ENCODE assay signal across 7 mouse cellular contexts in the genomic region with DNA sequence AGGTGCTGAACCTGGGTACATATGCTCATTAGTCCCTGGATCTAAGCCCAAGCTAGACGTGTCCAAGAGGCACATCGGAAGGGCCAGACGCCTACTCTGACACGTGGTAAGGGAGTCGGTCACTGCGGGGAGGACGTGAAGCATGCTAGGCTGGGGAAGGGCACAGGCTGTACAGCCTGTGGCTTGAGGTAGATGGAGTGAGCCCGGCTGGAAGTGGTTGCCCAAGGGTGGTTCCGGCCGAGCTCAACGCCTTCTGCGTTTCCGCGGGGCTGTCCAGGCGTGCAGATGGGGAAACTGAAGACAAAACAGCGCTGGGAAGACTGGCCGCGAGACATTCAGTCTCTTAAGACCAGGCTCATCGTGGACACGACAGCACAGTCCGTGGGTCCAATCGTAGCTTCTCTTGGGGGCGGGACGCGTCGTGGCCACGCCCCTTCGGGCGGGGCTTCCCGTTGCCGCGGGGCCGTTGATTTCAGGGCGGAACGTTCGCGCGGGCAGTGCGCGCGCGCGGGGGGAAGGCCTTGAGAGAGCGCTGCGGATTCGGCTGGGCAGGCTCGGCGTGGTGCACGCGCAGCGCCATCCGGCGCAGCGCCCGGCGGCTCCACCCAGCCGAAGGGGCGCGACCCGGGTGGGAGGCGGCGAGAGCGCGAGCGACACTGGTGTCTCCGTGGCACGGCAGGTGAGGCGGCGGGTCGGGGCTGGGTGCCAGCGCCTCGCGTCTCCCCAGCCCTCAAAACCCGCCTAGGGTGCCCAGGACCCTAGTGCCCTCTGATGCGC. TPM values are rescaled to one million over a fixed set of nuclear protein-coding genes. Genes with fewer than 3 reads are reported as not detected.
A peak's percentile ranks its signal among the peaks of the same experiment; 100 is the strongest.
DNase-seq lines count a peak whose midpoint lies in the region; ATAC-seq and TF ChIP-seq lines count a peak whose summit lies in the region.

No protein-coding gene starts in this region.

- intact Hi-C loops in heart, adult 2 months (cut with DNase I), result loop anchor here (2.0 kb wide), 1 partner anchor 48 kb away; a partner anchor contains a TSS

- DNase-seq in adrenal gland, postnatal 25 days, result peak; percentile 98
- DNase-seq in heart, adult 2 months, result peak; percentile 98 to 99
- peak; percentile 96 to 99 for DNase-seq in kidney, adult 8-10 months
- peak; percentile 94 to 97 for DNase-seq in spleen, postnatal 10 days (ENCODE audit: low spot score in 2 of 2)

- H3K9ac ChIP-seq in embryonic facial prominence, embryonic 12.5 days, result peak overlapping the region; percentile 85
- H3K9ac ChIP-seq in heart, adult 2 months (ENCODE audit: low read depth, low read length), result peak overlapping the region; percentile 88
- H3K9ac ChIP-seq in limb, embryonic 13.5 days, result peak overlapping the region; percentile 88
- peak overlapping the region; percentile 89 for H3K9ac ChIP-seq in midbrain, embryonic 16.5 days (ENCODE audit: low read depth, low read length)

- TF ChIP-seq CTCF in heart, adult 2 months (IDR thresholded peaks at IDR 0.05), result no peak

- peak overlapping the region; percentile 30; the same call in 1 of the 2 replicates for H3K27ac ChIP-seq in embryonic facial prominence, embryonic 12.5 days
- peak overlapping the region; percentile 86 for H3K27ac ChIP-seq in heart, adult 2 months
- no peak overlapping the region; the same call in 1 of the 2 replicates for H3K27ac ChIP-seq in limb, embryonic 13.5 days
- H3K27ac ChIP-seq in midbrain, embryonic 16.5 days (ENCODE audit: low read length), result peak overlapping the region; percentile 47; the same call in 1 of the 2 replicates

- H3K79me2 ChIP-seq in heart, adult 2 months (replicated peaks; ENCODE audit: control insufficient read depth, insufficient read depth, low read length), result no peaks in the 10 kb centered on the region

- H3K27me3 ChIP-seq in embryonic facial prominence, embryonic 12.5 days, result no peaks in the 10 kb centered on the region
- H3K27me3 ChIP-seq in heart, adult 2 months (ENCODE audit: control insufficient read depth, insufficient read depth, low read length), result no peaks in the 10 kb centered on the region
- H3K27me3 ChIP-seq in limb, embryonic 13.5 days, result 0 out of 2 replicates have a peak, but pooled peaks cover 9% of the 10 kb centered on the region
- H3K27me3 ChIP-seq in midbrain, embryonic 16.5 days (ENCODE audit: control insufficient read depth, insufficient read depth, low read depth, low read length), result no peaks in the 10 kb centered on the region

- no peaks in the 10 kb centered on the region for H3K36me3 ChIP-seq in embryonic facial prominence, embryonic 12.5 days
- no peaks in the 10 kb centered on the region for H3K36me3 ChIP-seq in heart, adult 2 months (ENCODE audit: control insufficient read depth, insufficient read depth, low read length)
- no peaks in the 10 kb centered on the region for H3K36me3 ChIP-seq in limb, embryonic 13.5 days
- no peaks in the 10 kb centered on the region for H3K36me3 ChIP-seq in midbrain, embryonic 16.5 days (ENCODE audit: control insufficient read depth, insufficient read depth, low read length)

- WGBS in embryonic facial prominence, embryonic 12.5 days, result under 1% methylated on average over 69 of the region's 75 CpGs
- WGBS in heart, adult 2 months, result under 1% methylated on average over 75 of the region's 75 CpGs
- under 1% methylated on average over 68 of the region's 75 CpGs for WGBS in limb, embryonic 13.5 days
- WGBS in midbrain, embryonic 16.5 days, result under 1% methylated on average over 75 of the region's 75 CpGs

- H3K4me1 ChIP-seq in embryonic facial prominence, embryonic 12.5 days, result peaks cover 18% of the 10 kb centered on the region
- peaks cover 11% of the 10 kb centered on the region for H3K4me1 ChIP-seq in heart, adult 2 months (ENCODE audit: control insufficient read depth, insufficient read depth, low read length)
- H3K4me1 ChIP-seq in limb, embryonic 13.5 days, result peaks cover 41% of the 10 kb centered on the region
- peaks cover 19% of the 10 kb centered on the region for H3K4me1 ChIP-seq in midbrain, embryonic 16.5 days (ENCODE audit: control insufficient read depth, insufficient read depth, low read length)

- peak overlapping the region; percentile 78 for H3K4me3 ChIP-seq in embryonic facial prominence, embryonic 12.5 days
- peak overlapping the region; percentile 73 for H3K4me3 ChIP-seq in heart, adult 2 months
- peak overlapping the region; percentile 78 for H3K4me3 ChIP-seq in limb, embryonic 13.5 days
- H3K4me3 ChIP-seq in midbrain, embryonic 16.5 days (ENCODE audit: low read depth, low read length), result peak overlapping the region; percentile 65

- TF ChIP-seq POLR2A in heart, adult 2 months (IDR thresholded peaks at IDR 0.05; ENCODE audit: insufficient read depth, low read depth, low read length), result peak; percentile 51

- no peaks in the 10 kb centered on the region for H3K9me3 ChIP-seq in embryonic facial prominence, embryonic 12.5 days
- peaks cover 5% of the 10 kb centered on the region; the same call in 1 of the 2 replicates for H3K9me3 ChIP-seq in limb, embryonic 13.5 days
- no peaks in the 10 kb centered on the region for H3K9me3 ChIP-seq in midbrain, embryonic 16.5 days (replicated peaks; ENCODE audit: control insufficient read depth, low read length, poor library complexity, severe bottlenecking)

- peak; percentile 91 for ATAC-seq in embryonic facial prominence, embryonic 12.5 days (ENCODE audit: insufficient number of reproducible peaks, insufficient read depth, low FRiP score, low TSS enrichment)
- ATAC-seq in limb, embryonic 13.5 days (ENCODE audit: low FRiP score, low read depth), result peak; percentile 94
- ATAC-seq in midbrain, embryonic 16.5 days, result peak; percentile 94

- peak; percentile 75; the same call in 1 of the 2 replicates for TF ChIP-seq EP300 in heart, adult 2 months (IDR thresholded peaks at IDR 0.05; ENCODE audit: insufficient read depth, low read depth, low read length)

- H3K4me2 ChIP-seq in embryonic facial prominence, embryonic 12.5 days (replicated peaks), result peak overlapping the region; percentile 80
- peak overlapping the region; percentile 90 for H3K4me2 ChIP-seq in limb, embryonic 13.5 days (replicated peaks)
- peak overlapping the region; percentile 76 for H3K4me2 ChIP-seq in midbrain, embryonic 16.5 days (ENCODE audit: low read length)

RNA-seq across cellular contexts. Expression of a gene that starts 8.0 kb away (rescaled TPM):
- total RNA-seq in adrenal gland, postnatal 25 days (2021), result 9.0 and 15.8 TPM in 2 replicates
- polyA plus RNA-seq in embryonic facial prominence, embryonic 12.5 days (2016; fragmentation: Nextera tagmentation; extraction: Ambion mirVana), result 24.2 and 24.5 TPM in 2 replicates
- 1 to 10 TPM; 6.1 to 6.3 TPM for total RNA-seq in heart, adult 2 months (2021)
- 4.7 and 6.3 TPM in 2 replicates for polyA plus RNA-seq in heart, adult 2 months (2012; rRNA removed)
- 27.1 and 28.3 TPM in 2 replicates for polyA plus RNA-seq in limb, embryonic 13.5 days (2015; fragmentation: Nextera tagmentation; extraction: Ambion mirVana)
- polyA plus RNA-seq in midbrain, embryonic 16.5 days (2015; fragmentation: Nextera tagmentation; extraction: Ambion mirVana), result 28.5 and 34.7 TPM in 2 replicates

RNA-seq across cellular contexts. Expression of a gene that starts 19.8 kb away (rescaled TPM):
- not detected in 2 replicates for total RNA-seq in adrenal gland, postnatal 25 days (2021)
- 0.34 and 0.35 TPM in 2 replicates for polyA plus RNA-seq in embryonic facial prominence, embryonic 12.5 days (2016; fragmentation: Nextera tagmentation; extraction: Ambion mirVana)
- total RNA-seq in heart, adult 2 months (2021), result not detected
- polyA plus RNA-seq in heart, adult 2 months (2012; rRNA removed), result 0.39 TPM in 1 of 2 replicates, not detected in the other
- polyA plus RNA-seq in limb, embryonic 13.5 days (2015; fragmentation: Nextera tagmentation; extraction: Ambion mirVana), result not detected in 2 replicates
- polyA plus RNA-seq in midbrain, embryonic 16.5 days (2015; fragmentation: Nextera tagmentation; extraction: Ambion mirVana), result 0.77 and 1.1 TPM in 2 replicates

RNA-seq across cellular contexts. Expression of a gene that starts 48.4 kb away (rescaled TPM):
- total RNA-seq in adrenal gland, postnatal 25 days (2021), result 18.6 and 28.8 TPM in 2 replicates
- polyA plus RNA-seq in embryonic facial prominence, embryonic 12.5 days (2016; fragmentation: Nextera tagmentation; extraction: Ambion mirVana), result 10.7 and 12.3 TPM in 2 replicates
- 10 to 100 TPM; 28.9 to 36.1 TPM for total RNA-seq in heart, adult 2 months (2021)
- polyA plus RNA-seq in heart, adult 2 months (2012; rRNA removed), result 13.1 and 15.8 TPM in 2 replicates
- 8.0 and 9.1 TPM in 2 replicates for polyA plus RNA-seq in limb, embryonic 13.5 days (2015; fragmentation: Nextera tagmentation; extraction: Ambion mirVana)
- 24.5 and 25.9 TPM in 2 replicates for polyA plus RNA-seq in midbrain, embryonic 16.5 days (2015; fragmentation: Nextera tagmentation; extraction: Ambion mirVana)
